Comparison of ENCODE assay signal across 8 mouse cellular contexts in genomic region chr16:30987684-30988083, GRCm38 (mm10).
"Had no signal": no experiment of that assay in that cellular context is flagged by ENCODE, and none has a peak within 500 bp of the region (broad histone marks: within the 10 kb centered on the region; RNA-seq: fewer than 3 reads in every experiment).

No protein-coding gene starts in this region.

- H3K9me3 ChIP-seq: kidney, embryonic 15.5 days; limb, embryonic 13.5 days had no signal

- H3K4me3 ChIP-seq: kidney, embryonic 15.5 days; limb, embryonic 13.5 days had no signal

- H3K27me3 ChIP-seq: kidney, embryonic 15.5 days; limb, embryonic 13.5 days had no signal

- DNase-seq: kidney, postnatal 14 days; left cerebral cortex, postnatal 4 days; lung, adult 18-20 months; right cerebral cortex, postnatal 14 days; thymus, postnatal 4 days had no signal

- H3K36me3 ChIP-seq: kidney, embryonic 15.5 days; limb, embryonic 13.5 days had no signal

- H3K27ac ChIP-seq: kidney, embryonic 15.5 days; limb, embryonic 13.5 days; liver, embryonic 14.5 days had no signal

- H3K4me2 ChIP-seq: kidney, embryonic 15.5 days; limb, embryonic 13.5 days had no signal

- H3K9ac ChIP-seq: kidney, embryonic 15.5 days; limb, embryonic 13.5 days; liver, embryonic 14.5 days had no signal
